Mouse (Mus musculus): ENCODE data around the gene Itsn1. TPM values are rescaled to one million over a fixed set of nuclear protein-coding genes. Genes with fewer than 3 reads are reported as not detected.

Gene Itsn1
- total RNA-seq (2023): 6.3 TPM

GRCm38 (mm10) chr16:91729066-91729482 lies at the start of gene Itsn1:
Gene Itsn1 (plus strand): TSS chr16:91729281.

GRCm38 (mm10) chr16:91688619-91689334 lies 40.3 kb upstream of the Itsn1 start, which contains the start of gene Donson:
Gene Donson (minus strand): TSS chr16:91688770.

GRCm38 (mm10) chr16:91728123-91729065 lies 687 bp upstream of the Itsn1 start, which contains the start of gene Cryzl1:
Gene Cryzl1 (minus strand): TSS chr16:91728975.

Other genes with a start within 250 kb of the Itsn1 start
- 121 TPM for gene Ifnar1, start 244.0 kb upstream of the Itsn1 start, total RNA-seq (2023)
- 107 TPM for gene Ifngr2, start 182.2 kb upstream of the Itsn1 start, total RNA-seq (2023)
- gene Tmem50b, start 131.5 kb upstream of the Itsn1 start, total RNA-seq (2023): 19.6 TPM
- gene Dnajc28, start 110.3 kb upstream of the Itsn1 start, total RNA-seq (2023): 0.98 TPM
- 102 TPM for gene Gart, start 82.3 kb upstream of the Itsn1 start, total RNA-seq (2023)
- 431 TPM for gene Son, start 81.8 kb upstream of the Itsn1 start, total RNA-seq (2023)
- gene Donson, start 40.5 kb upstream of the Itsn1 start, total RNA-seq (2023): 82.3 TPM
- 26.9 TPM for gene Cryzl1, start 306 bp upstream of the Itsn1 start, total RNA-seq (2023)

Measured in CD8-positive naive resting alpha-beta T cell, adult 57 days (primary cell).